Mouse (Mus musculus): ENCODE measurements around the gene Gpr12.
"Not testable (repeated sequence)": the region's sequence is repeated elsewhere in the genome, so short reads cannot be mapped to it uniquely, and the experiment has no call there.

Gpr12 gene

DNA sequence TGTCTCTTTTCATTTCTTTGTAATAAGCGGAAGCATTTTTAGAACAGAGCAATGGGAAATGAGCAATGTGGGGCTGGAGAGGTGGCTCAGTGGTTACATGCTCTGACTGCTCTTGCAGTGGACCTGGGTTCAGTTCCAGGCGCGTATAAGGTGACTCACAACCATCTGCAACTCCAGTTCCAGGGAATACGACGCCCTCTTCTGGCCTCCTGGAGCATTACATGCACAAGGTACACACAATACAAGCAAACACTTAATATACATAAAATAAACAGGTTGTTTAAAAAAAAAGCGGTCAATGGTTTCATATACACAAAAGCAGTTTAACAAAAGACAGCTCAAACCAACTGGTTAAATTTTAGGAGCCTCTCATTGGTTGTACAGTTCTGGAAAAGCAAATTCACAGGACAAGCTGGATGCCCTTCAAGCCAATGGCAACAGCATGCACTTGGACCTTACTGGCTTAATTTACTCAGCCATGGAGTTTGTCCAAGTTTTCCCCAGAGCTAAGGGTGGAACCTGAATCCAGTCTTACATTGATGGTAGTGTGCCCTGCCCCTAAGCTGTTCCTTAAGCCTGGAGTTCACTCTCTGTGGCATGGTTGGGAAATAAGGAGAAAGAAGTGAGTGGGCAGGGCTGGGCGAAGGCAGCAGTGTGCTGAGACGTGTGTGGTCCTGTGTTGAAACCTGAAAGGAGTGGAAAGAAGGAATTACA, 1.5 kb upstream of the Gpr12 start:
- in situ Hi-C loops (cut with MseI, MboI): loop anchor here in 1 of 2 experiments (10.0 kb wide), 1 partner anchor 68 kb away; no protein-coding TSS in a partner anchor

- in situ Hi-C loops (cut with MseI, MboI): loop anchor here in 1 of 2 experiments (10.0 kb wide), 1 partner anchor 70 kb away; no protein-coding TSS in a partner anchor
Measured at GRCm38 (mm10) chr5:146585307-146585651, 240 bp upstream of the Gpr12 start.

DNA sequence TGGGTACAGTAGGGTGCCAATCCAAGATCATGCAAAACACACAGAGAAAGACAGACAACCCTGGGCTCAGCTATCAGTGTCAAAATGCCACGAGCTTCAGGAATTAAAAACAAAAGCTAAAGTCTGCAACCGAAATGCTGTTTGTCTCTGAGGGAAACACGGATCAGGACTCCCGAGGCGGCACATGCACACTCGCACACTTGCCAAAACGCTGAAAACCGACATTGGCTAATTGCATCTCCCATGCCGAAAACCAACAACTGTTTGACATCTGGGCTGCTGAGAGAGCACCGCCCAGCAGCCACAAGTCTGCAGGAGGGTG, 922 bp downstream of the Gpr12 start:
- in situ Hi-C loops (cut with MseI, MboI): loop anchor here in 1 of 2 experiments (10.0 kb wide), 1 partner anchor 71 kb away; no protein-coding TSS in a partner anchor

GRCm38 (mm10) chr5:146576668-146577067, 8.4 kb downstream of the Gpr12 start:
- in situ Hi-C loops (cut with MseI, MboI): loop anchor here in 1 of 2 experiments (10.0 kb wide), 1 partner anchor 88 kb away; no protein-coding TSS in a partner anchor

DNA sequence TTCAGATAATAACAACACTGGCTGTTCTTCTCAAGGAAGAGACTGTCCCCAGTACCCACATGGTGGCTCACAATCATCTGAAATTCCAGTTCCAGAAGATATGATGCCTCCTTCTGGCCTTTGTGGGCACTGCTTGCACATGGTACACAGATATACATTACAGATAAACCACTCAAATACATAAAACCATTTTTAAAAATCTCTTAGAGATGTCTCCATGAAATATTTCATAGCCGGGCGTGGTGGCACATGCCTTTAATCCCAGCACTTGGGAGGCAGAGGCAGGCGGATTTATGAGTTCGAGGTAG, 12.3 kb downstream of the Gpr12 start:
- in situ Hi-C loops (cut with MseI, MboI): loop anchor here in 1 of 2 experiments (10.0 kb wide), 1 partner anchor 92 kb away; no protein-coding TSS in a partner anchor

DNA sequence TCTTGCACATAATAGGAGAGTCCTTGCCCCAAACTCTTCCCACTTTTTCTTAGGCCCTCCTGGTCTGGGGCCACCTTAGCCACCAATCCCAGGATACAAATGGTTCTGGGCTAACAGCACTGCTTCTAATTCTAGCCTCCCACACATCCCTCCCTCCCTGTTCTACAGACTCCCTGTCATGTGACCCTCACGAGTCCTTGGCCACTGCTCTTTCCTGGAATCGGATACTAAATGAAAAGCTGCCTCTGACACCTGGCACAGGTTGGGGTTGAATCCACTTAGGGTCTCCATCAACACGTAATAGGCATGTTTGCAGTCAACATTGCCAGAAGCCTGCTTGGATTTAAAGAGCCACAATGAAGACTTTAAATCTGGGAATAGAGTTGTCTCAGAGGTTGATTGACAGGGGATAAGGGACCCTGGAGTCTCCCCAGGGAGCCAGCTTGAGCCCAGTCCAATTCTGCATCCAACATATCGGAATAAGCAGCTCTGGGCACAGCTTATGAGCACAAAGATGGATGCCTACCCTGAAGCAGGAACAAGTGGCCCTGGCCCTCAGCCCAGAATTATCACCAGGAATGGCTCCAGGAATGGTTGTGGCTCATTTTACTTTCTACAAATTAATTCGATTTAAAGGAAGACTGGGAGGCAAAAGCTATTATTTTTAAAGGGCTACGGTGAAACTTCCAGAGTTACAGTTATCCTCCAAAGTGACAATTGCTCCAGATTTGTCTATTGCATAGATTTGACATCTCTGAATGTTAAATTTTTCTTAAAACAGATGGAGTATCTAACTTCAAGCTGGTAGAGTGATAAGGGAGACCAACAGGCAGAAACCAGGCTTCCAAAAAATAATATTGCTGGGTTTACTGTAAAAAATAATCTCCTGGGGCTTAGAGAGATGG, 13.0 kb downstream of the Gpr12 start:
- in situ Hi-C loops (cut with MseI, MboI): loop anchor here in 1 of 2 experiments (10.0 kb wide), 1 partner anchor 93 kb away; no protein-coding TSS in a partner anchor

- in situ Hi-C loops (cut with MseI, MboI): loop anchor here in 1 of 2 experiments (10.0 kb wide), 1 partner anchor 95 kb away; no protein-coding TSS in a partner anchor
Measured at GRCm38 (mm10) chr5:146570179-146570578, 14.9 kb downstream of the Gpr12 start.

GRCm38 (mm10) chr5:146567054-146567453, 18.0 kb downstream of the Gpr12 start:
- in situ Hi-C loops (cut with MseI, MboI): loop anchor here (5.0 kb wide), 1 partner anchor 420 kb away; no protein-coding TSS in a partner anchor

DNA sequence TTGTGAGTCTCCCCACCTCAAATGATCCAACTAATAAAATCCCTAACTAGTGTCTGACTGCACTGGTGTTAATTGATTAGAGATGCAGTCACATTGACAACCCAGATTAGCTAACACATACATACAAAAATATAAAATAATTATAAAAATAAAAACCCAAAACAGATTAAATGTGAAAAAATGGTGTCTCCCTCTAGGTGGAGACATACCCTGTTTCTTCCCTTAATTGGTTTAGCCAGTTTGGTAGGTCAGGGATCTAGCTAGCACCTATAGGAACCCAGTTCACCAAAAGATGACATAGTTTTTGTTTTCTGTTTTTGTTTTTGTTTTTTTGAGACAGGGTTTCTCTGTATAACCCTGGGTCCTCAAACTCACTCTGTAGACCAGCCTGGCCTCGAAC, 20.8 kb downstream of the Gpr12 start:
- in situ Hi-C loops (cut with MseI, MboI): no loop called here

DNA sequence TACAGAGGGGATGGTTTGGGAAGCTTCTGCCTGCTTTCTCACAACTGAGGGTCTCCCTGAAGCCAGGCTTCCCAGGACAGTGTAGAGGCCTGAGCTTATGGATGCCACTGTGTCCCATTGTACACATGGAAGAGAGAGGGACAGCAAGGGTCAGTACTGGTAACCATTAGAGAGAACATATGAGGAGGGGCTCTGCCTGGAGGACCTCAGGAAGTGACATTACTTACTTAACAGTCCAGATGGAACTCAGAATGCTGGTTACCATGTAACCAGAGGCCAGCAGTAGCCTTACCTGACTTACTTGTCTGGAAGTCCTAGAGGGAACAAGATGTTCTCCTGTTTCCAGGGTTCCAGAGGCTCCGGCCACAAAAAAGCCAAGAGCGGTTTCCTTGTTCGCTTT, 29.2 kb downstream of the Gpr12 start, which contains the start of gene Gm3415:
TSS of gene Gm3415 (plus strand) at position 301 of the 400 bp plus-strand sequence.
- in situ Hi-C loops (cut with MseI, MboI): not testable (repeated sequence)

DNA sequence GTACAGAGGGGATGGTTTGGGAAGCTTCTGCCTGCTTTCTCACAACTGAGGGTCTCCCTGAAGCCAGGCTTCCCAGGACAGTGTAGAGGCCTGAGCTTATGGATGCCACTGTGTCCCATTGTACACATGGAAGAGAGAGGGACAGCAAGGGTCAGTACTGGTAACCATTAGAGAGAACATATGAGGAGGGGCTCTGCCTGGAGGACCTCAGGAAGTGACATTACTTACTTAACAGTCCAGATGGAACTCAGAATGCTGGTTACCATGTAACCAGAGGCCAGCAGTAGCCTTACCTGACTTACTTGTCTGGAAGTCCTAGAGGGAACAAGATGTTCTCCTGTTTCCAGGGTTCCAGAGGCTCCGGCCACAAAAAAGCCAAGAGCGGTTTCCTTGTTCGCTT, 47.7 kb downstream of the Gpr12 start, which contains the start of gene Gm3409:
TSS of gene Gm3409 (plus strand) at position 301 of the 400 bp plus-strand sequence.
- in situ Hi-C loops (cut with MseI, MboI): not testable (repeated sequence)

Data from mouse trophoblast stem cell (cell line).